Mouse (Mus musculus) ovary, adult 18-20 months (tissue): ENCODE data around the gene Aldh1b1.

Experiments
- DNase-seq: peaks from one replicate; pipeline ENCODE4 v3.0.0; 2022; ENCODE audit warnings: low spot score, mixed read lengths

Aldh1b1 gene

DNA sequence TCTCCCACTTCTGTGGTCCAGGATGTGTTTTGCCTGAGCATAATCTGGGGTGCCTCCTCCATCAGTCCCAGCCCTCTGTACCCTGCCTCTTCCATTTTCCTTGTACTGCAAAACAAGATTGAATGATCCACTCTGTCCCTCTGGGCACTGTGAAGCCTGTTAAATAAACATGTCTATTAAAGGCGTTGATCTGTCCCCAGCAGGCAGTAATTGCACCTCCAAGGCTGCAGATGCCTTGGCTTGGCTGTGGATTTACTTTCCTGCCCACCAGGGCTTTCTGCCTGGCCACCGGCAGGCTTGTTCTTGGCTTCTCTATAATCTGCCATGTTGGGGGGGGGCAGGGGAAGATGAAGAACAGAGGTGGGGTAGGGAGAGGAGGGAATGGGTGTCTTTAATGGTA lies 12.9 kb upstream of the Aldh1b1 start:
- DNase-seq, result no peak

DNA sequence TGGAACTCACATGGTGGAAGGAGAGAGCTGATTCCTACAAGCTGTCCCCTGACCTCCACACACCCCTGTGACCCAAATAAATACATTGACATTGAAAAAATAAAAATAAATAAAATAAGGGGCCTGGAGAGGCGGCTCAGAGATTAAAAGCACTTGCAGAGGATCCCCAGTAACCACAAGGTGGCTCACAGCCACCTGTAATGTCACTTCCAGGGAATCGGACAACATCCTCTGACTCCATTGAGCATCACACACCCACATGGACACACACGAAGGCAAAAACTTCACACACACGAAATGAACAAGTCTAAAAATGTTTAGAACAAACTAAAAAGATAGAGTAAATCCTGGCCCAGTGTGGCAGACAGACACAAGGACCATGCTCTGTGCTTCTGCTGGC lies 12.1 kb upstream of the Aldh1b1 start:
- no peak for DNase-seq

DNA sequence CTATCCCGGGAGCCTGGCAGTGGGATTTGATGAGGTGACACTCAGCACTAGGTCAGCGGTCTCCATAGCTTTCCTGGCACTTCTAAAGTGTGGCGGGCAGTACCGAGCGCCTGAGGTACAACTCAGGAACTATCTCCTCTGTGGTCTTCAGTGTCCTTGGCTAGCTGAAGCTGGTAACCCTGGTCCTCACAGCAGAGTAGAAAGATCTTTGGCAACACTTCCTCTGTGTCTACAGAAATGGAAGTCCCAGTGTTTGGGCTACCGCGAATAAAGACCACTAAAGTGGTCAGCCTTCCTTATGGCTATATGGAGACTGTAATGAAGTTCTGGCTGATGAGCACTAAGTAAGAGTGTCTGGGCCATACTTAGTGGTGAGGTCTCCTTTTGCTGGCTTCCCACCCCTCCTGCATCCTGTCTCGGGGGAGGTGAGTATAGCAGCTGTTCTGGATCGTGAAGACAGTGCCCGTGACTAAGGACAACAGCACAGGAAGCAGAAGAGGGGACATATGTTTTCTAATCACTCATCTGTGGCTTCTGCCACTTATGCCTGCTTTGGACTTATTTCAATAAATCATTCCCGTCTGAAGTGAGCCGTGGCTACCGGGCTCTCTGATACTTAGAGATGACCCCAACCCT lies 10.3 kb upstream of the Aldh1b1 start:
- no peak for DNase-seq

DNA sequence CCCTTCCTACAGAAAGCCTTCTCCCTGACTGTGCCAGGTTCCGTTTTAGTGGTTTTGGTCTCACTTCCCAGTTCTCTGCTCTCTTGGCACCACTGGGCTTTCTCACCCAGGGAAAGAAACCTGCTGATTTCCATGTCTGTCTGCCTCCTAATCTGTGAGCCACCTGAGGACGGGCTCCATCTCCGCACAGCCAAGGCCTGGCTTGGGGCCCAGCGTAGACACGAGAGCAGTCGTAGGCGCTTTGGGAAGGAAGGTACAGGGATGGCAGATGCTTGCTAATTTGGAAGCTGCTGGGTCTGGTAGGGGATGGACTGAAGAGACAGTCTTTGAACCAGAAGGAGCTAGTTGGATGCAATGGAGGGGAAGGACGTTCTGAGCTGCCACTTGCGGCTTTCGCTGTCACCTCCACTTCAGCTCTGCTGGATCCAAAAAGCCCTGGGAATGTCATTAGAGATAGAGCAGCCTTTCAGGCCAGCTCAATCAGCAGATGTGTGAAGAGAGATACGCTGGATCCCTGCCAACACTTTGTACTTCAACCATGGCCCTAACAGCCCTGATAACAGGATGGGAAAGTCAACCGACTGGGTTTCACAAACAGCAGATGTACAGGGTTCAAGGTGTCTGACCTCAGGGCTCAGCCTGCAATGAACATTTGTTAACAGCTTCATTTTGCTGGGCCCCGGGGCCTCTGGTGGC lies 9.4 kb upstream of the Aldh1b1 start:
- DNase-seq, result peak; percentile 74

DNA sequence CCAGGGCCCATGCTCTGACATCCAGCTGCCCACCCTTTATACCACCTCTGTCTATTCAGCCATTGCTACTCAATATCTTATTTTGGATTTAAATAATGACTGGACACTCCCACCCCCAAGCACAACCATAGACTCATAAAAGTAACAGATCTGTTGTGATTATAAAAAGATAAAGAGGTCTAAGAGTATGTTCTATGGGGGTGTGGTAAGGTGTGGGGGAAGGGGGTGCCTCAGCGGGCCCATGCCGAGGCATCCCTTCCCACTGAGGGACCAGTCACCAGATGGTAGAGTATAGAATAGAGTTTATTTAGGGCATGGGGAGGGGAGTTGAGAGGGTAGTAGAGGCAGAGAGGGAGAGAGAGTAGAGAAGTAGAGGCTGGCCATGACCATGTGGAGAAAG lies 8.8 kb upstream of the Aldh1b1 start:
- no peak for DNase-seq

DNA sequence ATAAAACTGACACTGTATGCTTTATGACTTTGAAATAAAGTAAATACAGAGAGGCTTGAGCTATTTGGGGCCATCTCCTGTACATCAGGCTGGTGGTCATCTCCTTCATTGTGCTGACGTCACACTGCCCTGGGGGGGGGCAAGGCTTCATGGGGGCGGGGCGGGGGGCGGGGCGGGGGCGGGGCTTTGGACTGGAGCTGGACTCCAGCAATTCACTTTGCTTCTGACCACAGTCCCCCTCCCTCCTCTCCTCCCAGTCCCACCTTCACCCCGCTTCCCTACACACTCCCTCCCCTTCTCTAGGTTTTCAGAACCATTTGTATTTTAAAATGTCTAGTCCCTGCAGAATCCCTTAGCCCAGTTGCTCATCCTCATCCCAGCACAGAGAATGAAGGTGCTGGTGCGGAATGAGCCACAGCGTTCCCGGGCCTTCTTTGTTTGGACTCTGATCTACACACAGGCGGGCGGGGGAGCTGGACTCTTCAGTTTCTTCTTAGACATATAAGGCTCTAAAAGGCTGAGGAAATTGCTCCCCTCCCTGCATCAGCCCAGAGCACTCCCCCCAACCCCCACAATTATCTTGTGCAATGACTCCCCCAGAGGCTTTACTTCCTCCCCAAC lies 3.5 kb upstream of the Aldh1b1 start:
- peak; percentile 23 for DNase-seq

DNA sequence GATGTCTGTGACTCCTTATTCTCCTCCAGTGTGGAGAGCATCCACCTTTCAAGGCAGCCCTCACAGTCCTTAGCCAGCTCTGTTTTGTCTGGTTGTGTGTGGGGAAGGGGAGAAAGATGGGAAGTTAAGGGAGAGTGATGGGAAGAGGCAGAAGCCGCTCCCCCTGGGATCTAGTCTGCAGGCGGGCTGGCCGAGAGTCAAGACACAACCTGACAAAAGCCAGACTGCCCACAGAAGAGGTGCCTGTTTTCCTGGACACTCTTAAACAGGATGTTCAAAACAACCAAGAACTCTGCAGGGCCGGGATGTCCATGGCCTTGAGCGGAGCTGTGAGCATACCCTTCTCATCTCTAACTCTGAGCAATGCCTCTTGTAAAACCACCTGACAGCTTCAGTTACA lies 2.1 kb upstream of the Aldh1b1 start:
- DNase-seq, result peak; percentile 17

DNA sequence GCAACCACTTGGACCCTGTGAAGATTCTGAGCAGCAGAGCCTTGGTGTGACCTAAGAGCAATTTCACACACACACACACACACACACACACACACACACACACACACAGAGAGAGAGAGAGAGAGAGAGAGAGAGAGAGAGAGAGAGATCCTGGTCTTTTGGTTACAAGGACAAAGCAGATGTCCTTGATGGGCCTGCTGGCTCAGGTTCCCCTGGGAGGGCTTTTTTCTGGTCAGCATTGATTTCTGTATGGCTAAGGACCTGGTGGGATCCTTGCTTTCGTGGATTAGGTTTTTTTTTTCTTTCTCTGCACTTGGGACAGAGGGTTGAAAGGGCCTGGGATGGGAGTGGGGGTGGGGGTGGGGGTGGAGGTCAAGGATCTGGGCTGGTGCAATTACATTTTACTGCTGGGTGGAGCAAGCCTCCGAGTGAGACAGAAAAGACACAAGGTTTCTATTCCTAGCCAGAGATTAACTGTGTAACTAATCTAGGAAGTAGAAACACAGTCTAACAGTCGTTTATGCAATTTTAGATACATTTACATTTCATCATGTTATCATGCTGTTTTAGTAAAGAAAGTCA lies 1.2 kb downstream of the Aldh1b1 start:
- DNase-seq, result no peak

DNA sequence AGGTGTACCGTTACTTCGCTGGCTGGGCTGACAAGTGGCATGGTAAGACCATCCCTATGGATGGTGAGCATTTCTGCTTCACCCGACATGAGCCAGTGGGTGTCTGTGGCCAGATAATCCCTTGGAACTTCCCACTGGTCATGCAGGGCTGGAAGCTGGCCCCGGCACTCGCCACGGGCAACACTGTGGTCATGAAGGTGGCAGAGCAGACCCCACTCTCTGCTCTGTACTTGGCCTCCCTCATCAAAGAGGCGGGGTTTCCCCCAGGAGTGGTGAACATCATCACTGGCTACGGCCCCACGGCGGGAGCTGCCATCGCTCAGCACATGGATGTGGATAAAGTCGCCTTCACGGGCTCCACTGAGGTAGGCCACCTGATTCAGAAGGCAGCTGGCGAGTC lies 4.1 kb downstream of the Aldh1b1 start:
- DNase-seq, result no peak

DNA sequence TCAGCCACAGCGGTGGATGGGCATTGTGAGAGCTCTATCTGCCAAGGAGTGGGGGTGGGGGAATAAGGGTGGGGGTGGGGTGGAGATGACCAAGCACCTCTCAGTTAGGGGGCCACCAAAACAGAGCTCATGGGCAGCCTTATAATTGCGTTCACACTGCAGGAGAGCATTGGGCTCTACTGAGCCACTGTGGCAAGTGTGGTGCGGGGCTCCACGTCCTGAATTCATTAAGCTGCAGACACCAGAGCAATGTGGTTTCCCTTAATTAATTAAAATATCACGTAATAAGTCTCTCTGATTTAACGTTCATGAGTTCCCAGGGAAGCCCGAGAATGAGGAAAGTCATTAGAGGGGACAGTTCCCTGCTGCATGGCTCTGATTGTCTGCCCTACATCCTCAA lies 9.2 kb downstream of the Aldh1b1 start:
- no peak for DNase-seq

DNA sequence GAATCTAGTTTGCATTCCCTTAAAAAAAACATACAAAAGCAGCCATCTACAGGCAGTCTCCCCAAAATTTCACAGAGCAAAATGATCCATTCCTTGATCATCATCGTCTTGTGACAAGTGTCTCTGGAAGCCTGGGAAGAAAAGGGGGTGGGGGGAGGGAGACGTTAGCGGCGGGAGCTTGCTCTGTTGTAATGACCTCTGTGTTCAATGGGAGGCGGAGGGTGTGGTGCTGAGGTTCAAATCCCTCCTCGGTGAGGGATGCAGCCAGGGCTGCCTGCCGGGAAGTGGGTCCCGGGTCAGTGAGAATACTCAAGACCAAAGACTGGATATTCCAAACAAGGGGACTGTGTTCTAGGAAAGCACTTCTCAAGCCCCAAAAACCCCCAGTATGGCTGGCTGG lies 12.4 kb downstream of the Aldh1b1 start:
- DNase-seq, result no peak

DNA sequence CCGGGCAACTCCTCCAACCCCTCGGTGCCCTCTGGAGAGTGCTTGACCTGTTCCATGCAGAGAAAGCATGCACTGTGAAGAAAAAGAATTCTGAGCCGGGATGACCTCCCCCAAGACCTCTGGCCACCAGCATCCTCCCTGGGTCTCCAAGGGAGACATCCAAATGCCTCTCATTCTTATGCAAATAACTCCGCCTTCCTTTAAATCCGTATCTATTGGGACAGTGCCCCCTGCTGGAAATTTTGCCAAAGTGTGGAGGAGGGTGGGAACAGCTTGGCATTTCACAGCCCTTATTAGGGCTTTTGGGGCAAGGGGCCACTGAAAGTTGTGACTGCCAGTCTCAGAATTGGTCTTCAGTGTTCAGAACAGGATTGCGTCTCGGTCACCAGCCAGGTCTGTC lies 16.7 kb downstream of the Aldh1b1 start:
- no peak for DNase-seq

DNA sequence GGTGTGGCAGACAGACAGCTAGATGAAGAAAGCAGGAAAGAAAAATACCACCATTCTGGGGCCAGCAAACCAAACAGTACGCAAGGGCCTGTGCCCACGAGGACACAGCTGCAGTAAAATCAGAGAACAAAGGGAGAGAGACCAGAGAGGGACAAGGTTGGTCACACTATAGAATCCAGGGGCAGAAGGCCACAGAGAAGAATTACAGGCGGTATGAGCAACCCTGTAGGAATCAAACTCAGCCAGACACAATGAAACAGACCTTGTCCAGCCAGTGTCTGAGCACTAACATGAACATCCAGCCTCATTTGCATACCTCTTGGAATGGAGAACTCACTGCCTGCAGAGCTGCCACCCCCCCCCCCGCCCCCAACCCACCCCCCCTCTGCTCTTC lies 20.0 kb downstream of the Aldh1b1 start:
- no peak for DNase-seq

DNA sequence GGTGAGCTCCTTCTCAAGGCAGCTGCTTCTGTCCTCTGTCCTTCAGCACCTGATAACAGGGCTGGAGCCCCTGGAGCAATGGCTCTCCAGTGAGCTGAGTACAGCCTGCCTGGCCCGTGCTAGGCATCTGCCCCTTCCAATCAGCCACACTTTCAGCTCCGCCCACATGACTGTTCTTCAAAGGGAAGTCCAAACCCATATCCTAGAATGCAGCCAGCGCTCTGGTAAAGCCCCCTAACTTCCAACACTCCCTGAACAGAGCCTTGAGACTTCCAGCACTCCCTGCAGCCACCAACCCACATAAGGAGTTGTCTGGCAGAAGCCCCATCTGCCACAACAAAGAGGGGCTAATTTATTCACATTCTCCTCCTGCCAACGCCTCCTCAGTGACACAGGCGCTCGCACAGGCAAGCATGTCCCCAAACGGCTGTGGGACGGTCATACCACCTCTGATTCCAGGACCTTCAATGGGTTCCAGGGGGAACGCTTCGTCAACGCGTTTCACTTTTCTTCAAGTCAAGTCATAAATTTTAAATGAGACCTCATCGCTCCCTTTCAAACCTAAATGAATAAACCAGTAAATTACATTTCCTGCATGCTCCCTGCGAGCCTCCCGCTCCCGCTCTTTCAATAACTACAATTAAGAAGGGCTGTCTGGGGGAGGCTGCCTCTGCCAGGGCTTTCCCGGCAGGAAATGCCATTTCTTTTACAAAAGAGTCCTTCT lies 20.5 kb downstream of the Aldh1b1 start:
- DNase-seq, result no peak

DNA sequence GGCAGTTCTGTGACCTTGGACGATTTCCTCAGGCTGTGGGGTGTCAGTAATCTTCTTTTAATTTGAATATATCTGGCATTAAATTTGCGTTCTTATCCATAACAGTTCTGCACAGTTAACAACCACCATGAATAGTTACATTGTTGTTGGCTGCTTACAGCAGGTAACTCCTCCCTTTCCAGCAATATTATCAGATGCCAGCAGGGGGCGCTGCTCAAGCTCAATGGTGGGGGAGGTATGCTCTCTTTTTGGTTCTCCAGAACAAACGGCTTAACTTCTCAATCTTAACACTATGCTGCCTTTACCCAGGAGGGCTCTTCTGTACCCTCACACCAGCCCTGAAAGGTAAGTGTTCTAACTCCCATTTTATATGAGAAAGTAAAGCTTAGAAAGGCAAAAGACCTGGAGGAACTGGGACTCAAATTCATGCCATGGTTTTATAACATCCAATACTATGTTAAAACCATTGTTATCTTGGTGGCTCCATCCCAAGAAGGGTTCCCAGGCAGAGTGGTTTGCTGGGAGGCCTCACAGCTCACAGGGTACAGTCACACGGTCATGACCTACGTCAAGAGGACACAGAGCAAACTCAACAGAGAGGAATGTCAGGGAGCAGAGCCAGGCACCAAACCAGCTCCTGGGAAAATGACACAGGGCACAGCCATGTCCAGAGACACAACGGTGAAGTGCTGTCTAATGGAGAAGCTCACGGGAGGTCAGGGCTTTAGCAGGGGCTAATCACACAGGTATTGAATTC lies 21.4 kb downstream of the Aldh1b1 start:
- no peak for DNase-seq

DNA sequence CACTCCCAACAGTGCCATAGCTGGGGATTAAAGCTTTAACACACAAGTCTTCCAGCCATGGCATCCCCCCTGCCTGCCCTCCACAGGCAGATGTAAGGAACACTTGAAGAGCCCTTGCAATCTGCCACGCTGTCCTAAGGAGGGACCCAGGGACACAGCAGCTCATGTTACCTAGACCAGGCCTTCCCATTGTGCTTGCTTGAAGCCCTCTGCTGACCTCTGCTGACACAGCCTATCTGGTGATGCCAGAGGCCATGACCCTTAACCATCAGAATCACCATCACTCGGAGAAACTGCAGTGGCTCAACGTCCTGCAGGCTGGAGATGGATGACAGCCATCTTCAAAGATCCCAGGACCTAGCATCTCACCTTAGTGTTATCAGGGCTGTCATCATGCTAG lies 23.2 kb downstream of the Aldh1b1 start:
- no peak for DNase-seq

DNA sequence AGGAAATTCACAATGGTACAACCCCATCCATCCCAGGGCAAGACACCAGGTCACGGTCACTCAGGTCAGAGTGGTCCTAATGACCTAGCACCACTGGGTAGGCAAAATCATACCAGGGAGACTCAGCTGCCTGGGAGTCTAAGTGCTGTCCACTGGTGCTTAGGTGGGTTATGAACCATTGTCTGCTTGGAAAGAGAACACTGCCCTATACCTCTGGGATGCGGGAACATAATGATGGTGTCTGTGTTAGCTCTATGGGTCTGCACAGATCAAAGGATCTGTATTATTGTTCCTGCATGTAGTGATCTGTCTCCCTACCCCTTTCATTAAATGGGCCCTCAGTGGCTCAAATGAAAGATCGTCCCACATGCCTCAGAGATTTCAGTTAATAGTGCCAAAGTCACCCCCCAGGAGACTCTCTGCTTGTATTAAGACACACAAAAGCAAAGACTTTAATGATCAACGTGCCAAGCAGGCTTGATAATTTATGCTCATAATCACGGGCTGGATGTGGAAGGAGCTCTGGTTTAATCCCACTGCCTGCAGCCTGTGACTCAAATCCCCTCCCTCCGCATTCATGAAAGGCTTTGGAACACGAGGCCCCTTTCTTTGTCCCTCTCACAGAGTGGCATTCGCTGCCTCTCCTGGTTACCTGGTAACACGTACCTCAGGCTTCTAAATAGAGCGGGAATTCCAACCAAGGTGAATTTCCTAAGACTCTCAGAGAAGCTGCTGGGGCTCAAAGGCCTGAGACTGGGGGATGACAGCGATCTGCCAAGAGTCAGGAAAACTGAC lies 24.2 kb downstream of the Aldh1b1 start:
- DNase-seq, result no peak

DNA sequence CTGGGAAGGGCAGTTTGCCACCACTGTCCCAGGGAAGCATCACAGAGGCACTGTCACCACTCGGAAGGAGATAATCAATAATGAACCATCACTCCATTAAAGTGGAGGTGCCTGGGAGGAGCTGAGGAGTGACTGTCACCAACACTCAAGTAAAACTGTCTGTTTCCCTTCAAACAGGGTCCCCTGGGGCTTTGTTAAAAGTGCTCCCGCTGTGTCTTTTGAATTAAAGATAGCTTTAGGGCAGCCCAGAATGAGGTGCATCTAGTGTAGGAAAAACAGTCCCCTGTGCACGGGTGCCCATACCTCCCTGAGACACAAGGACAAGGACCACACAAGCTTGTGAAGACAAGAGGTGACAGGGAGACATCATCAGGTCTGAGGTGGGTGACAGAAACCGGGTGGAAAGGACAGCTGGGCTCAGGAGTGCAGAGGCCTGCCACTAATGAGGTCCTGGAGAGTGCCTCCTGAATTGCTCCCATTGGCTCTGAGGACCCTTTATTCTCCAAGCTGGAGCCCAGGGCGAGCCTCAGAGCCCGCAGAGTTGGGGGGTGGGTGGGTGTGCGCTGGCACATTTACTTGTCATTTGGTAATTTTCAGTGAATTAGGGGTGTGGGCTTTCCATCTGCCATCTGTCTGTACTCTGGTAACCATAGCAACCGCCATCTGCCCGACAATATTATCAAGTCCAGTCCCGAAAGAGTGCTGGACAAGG lies 25.4 kb downstream of the Aldh1b1 start:
- DNase-seq, result no peak

DNA sequence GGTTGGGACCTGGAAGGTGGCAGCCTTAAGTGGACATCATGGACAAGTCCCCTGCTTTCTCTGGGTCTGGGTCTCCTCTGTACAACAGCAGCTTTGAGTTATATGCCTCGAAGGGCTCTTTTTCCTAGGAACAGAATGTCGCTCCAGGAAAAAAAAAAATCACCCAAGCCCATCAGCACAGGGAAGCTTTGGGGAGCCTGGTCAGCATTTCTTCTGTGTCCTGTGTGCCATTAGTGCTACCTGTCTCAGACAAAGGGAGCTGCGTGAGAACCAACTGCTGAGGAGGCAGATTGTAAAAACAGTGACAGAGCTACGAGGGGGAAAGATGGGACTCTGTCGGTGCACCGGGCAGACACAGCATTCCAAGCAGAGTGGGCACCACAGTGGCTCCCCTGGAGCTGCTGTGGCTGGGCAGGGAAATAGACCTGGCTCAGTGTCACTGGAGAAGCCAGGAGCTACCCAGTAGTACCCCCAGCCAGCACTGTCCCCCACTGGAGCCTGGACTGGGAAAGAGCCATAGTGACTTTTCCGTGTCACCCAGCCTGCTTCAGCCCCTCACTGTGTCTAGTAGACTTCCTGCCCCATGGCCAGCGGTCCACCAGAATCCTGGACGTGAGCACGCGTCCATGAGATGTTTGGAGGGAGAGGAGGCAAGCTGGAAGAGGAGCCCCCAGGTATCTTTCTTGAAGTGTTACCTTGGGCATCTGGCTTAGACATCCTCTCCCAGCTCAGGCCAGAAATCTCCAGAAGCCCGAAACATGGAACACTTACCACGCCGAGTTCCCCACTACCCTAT lies 26.1 kb downstream of the Aldh1b1 start:
- no peak for DNase-seq
